Mouse (Mus musculus) forebrain, embryonic 12.5 days (tissue): ENCODE measurements around the gene 4930568D16Rik. TPM values are rescaled to one million over a fixed set of nuclear protein-coding genes. Genes with fewer than 3 reads are reported as not detected.

Source experiments
- ATAC-seq: fragments of 200-750 bp; cut with Nextera tagmentation; 2 replicates; pipeline ENCODE4 v1.8.0; 2017; ENCODE audit warnings: moderate TSS enrichment; ENCODE audit not compliant: low FRiP score
- H3K27ac ChIP-seq: fragments of 300-500 bp; sonication (generic); 2 replicates; pipeline ENCODE4 v1.5.1; 2016; ENCODE audit warnings: mild to moderate bottlenecking
- H3K27me3 ChIP-seq: fragments of 300-500 bp; sonication (generic); 2 replicates; pipeline ENCODE4 v1.6.1; 2016; ENCODE audit warnings: mild to moderate bottlenecking
- H3K36me3 ChIP-seq: fragments of 300-500 bp; sonication (generic); replicated peaks from 2 replicates; pipeline ENCODE4 v1.6.1; 2016; ENCODE audit warnings: mild to moderate bottlenecking
- H3K4me1 ChIP-seq: fragments of 300-500 bp; sonication (generic); 2 replicates; pipeline ENCODE4 v1.6.1; 2016
- H3K4me2 ChIP-seq: fragments of 300-500 bp; sonication (generic); 2 replicates; pipeline ENCODE4 v1.6.1; 2016; ENCODE audit warnings: mild to moderate bottlenecking, moderate library complexity
- H3K4me3 ChIP-seq: fragments of 300-500 bp; sonication (generic); replicated peaks from 2 replicates; pipeline ENCODE4 v1.5.1; 2016; ENCODE audit warnings: mild to moderate bottlenecking
- H3K9ac ChIP-seq: fragments of 300-500 bp; sonication (generic); 2 replicates; pipeline ENCODE4 v1.6.1; 2016; ENCODE audit warnings: mild to moderate bottlenecking
- H3K9me3 ChIP-seq: fragments of 300-500 bp; sonication (generic); 2 replicates; pipeline ENCODE4 v1.6.1; 2016
- WGBS: fragments of 180-500 bp; shearing (Covaris S2); methylation state at CpG from one replicate; pipeline ENCODE4 v1.1.7; 2016; 5-methylcytosine and 5-hydroxymethylcytosine counted together
- polyA plus RNA-seq: library from polyadenylated mRNA; unstranded; fragments of >200 nt; fragmentation: Nextera tagmentation; extraction: Ambion mirVana; gene quantifications from 2 replicates; pipeline ENCODE4 v1.2.1, GENCODE M21; 2016

Gene 4930568D16Rik
- polyA plus RNA-seq, 1 experiment from 2014 or later: not detected

DNA sequence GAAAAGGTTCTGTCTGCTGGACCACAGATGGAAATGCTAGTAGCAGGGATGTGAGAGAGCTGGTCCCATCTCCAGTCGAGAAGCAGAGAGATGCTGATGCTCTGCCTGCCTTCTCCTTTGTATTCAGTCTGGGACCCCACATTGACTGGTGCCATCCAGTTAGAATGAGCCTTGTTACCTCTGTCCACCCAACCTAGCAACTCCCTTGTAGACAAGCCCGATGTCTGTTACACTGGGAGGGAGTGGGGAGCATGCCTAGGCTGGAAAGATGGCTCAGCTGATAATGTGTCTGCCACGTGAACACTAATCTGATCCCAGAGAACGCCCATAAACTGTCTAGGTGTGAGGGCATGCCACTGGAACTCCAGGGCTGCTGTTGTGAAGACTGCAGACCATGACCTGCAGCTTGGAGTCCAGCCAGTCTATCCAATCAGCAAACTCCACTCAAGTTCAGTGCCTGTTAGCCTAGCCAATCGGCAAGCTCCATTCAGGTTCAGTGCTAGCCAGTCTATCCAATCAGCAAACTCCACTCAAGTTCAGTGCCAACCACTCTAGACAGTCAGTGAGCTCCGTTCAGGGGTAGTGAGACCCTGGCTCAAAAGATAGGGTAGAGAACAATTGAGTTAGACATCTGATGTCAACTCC lies 30.8 kb upstream of the 4930568D16Rik start:
- H3K4me1 ChIP-seq: no peaks in the 10 kb centered on the region
- H3K9me3 ChIP-seq: no peaks in the 10 kb centered on the region
- no peaks in the 10 kb centered on the region for H3K27me3 ChIP-seq
- no peak overlapping the region for H3K9ac ChIP-seq
- no peak for ATAC-seq
- H3K4me3 ChIP-seq: no peak overlapping the region
- 81% methylated on average over 6 of the region's 6 CpGs for WGBS
- H3K36me3 ChIP-seq: no peaks in the 10 kb centered on the region
- no peak overlapping the region for H3K27ac ChIP-seq
- no peak overlapping the region for H3K4me2 ChIP-seq

DNA sequence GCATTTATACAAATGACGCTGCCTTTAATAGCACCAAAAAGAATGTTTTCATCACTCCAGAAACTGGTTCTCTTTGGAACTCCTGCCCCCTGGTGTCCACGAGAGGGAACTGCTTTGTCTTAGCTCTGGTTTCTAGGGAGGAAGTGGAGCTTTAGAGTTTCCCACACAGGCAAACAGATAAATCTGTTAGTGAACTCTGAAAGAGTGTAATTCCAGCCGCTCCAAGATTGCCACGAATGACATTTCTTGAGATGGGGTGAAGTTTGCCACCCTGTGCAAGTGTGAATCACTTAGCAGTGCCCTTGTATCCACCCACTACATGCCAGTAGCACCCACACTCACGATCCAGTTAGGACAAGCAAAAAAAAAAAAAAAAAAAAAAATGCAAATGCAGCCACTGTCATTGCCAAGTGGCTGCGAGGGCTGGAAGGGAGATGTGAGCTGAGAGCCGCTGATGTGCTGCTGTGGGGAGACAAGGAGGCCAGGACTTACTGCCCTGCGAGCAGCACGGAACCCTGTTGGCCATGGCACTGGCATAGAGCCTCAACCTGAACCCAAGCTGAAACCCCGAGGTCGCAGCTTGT lies 30.2 kb upstream of the 4930568D16Rik start:
- Histone ChIP-seq H3K27me3 (no peaks in the 10 kb centered on the region), H3K4me1 (no peaks in the 10 kb centered on the region), H3K9me3 (no peaks in the 10 kb centered on the region), H3K36me3 (no peaks in the 10 kb centered on the region), H3K4me3 (no peak overlapping the region), H3K4me2 (no peak overlapping the region), H3K27ac (no peak overlapping the region), H3K9ac (no peak overlapping the region)
- WGBS: 54% methylated on average over 11 of the region's 11 CpGs
- ATAC-seq: no peak

DNA sequence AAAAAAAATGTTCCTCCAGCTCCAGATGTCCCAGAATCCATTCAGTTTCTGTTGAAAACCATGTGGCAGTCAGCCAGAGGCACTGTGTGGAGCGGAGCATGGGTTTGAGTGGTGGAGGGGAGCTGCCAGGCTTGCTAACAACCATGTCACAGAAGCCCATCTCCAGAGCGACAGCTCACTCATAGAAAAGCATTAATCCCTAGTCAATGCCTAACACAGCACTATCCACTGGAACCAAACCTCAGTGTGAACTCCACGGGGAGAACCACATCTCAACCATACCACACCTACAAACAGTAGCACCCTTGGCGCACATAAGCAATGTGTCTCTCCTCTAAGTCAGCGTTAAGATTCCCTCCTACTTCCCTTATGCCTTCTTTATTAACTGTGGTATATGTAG lies 29.6 kb upstream of the 4930568D16Rik start, which contains the start of gene 4930402F06Rik:
Gene 4930402F06Rik, minus strand, starts transcription at position 80 of the 400 bp plus-strand sequence.
- Histone ChIP-seq H3K4me3 (no peak within 1 kb of the TSS), H3K27ac (no peak within 1 kb of the TSS), H3K36me3 (no peaks in the 10 kb centered on the region), H3K4me2 (no peak within 1 kb of the TSS), H3K4me1 (no peaks in the 10 kb centered on the region), H3K9me3 (no peaks in the 10 kb centered on the region), H3K27me3 (no peaks in the 10 kb centered on the region), H3K9ac (no peak within 1 kb of the TSS)
- no peak for ATAC-seq
- 67% methylated on average over 5 of the region's 5 CpGs for WGBS

DNA sequence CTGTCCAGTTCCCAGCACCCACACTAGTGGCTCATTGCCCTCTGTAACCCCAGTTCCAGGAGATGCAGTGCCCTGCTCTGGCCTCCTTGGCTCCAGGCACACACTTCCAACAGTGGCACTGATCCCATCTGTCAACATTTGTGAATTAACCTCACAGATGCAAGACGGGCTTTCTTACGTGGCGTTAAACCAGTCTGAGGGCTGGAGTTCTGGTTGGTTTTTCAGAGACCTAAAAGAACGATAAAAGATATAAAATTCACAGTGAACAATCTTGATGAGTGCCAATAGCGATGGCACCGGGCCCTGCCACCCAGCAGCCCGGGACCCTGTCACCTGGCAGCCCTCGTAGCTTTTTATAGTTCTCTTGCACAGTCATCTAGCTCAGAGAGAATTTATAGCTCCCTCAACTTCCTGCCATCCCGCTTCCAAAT lies 17.9 kb upstream of the 4930568D16Rik start:
- Histone ChIP-seq H3K9ac (no peak overlapping the region), H3K36me3 (no peaks in the 10 kb centered on the region), H3K4me3 (no peak overlapping the region), H3K9me3 (no peaks in the 10 kb centered on the region), H3K4me2 (no peak overlapping the region), H3K27me3 (no peaks in the 10 kb centered on the region), H3K4me1 (no peaks in the 10 kb centered on the region), H3K27ac (no peak overlapping the region)
- WGBS: 90% methylated on average over 9 of the region's 9 CpGs
- no peak for ATAC-seq

DNA sequence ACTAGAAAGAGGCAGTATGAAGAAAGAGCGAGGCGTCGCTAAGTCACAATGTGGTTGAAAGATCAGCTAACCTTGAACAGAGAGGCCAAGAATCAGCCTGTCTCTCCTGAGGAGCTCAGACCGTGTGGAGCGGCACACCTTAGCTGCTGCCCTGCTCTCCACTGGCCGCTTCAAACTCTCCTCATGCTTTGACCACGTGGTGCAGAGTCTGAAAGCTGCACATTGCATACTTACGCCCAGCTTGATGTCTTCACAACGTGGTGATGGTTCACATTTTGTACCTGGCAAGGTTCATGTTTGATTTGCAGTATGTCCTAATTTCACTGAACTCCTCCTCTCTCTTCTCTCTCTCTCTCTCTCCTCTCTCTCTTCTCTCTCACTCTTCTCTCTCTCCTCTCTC lies 11.8 kb upstream of the 4930568D16Rik start:
- Histone ChIP-seq H3K9ac (no peak overlapping the region), H3K27me3 (no peaks in the 10 kb centered on the region), H3K9me3 (no peaks in the 10 kb centered on the region), H3K4me3 (no peak overlapping the region), H3K4me1 (no peaks in the 10 kb centered on the region), H3K27ac (no peak overlapping the region), H3K4me2 (no peak overlapping the region), H3K36me3 (no peaks in the 10 kb centered on the region)
- 79% methylated on average over 9 of the region's 9 CpGs for WGBS
- ATAC-seq: no peak

DNA sequence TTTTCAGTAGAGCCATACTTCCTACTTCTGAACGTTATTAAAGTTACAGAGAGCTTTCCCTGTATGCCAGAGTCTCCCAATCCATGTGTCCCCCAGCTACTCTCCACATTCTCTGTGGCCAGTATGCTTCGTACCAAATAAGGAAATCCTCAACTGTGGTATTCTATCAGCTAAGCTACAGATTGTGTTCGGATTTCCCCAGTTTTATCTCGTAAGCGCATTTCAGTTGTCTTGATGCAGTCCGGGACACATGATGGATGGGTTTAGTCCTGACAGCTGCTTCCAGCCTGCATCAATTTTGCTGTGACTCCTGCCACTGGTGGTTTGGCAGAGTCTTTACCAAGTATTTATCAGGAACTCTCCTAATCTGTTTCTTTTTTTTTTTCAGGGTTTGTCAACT lies 10.1 kb upstream of the 4930568D16Rik start:
- no peaks in the 10 kb centered on the region for H3K27me3 ChIP-seq
- no peak overlapping the region for H3K9ac ChIP-seq
- H3K9me3 ChIP-seq: no peaks in the 10 kb centered on the region
- no peak for ATAC-seq
- H3K27ac ChIP-seq: no peak overlapping the region
- H3K4me3 ChIP-seq: no peak overlapping the region
- 81% methylated on average over 6 of the region's 6 CpGs for WGBS
- H3K4me2 ChIP-seq: no peak overlapping the region
- H3K36me3 ChIP-seq: no peaks in the 10 kb centered on the region
- no peaks in the 10 kb centered on the region for H3K4me1 ChIP-seq

DNA sequence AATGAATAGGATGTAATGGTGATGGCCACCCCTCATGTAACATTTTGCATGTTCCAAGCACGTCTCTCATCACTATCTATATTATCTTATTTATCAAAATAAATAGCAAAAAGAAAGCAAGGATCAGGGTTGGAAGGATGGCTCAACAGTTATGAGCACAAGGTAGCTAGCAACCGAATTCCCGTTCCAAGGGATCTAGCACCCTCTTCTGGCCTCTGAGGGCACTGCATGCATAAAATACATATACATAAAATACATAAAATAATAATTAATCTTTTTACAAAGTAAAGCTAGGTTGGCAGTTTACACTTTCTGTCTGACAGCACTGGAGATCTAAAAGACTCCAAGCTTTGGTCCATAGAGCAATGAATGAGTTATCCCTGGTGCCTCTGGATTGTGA lies 5.5 kb upstream of the 4930568D16Rik start:
- no peak for ATAC-seq
- H3K27ac ChIP-seq: no peak overlapping the region
- H3K4me3 ChIP-seq: no peak overlapping the region
- no peak overlapping the region for H3K4me2 ChIP-seq
- WGBS: 12% methylated on average over 3 of the region's 3 CpGs
- no peaks in the 10 kb centered on the region for H3K36me3 ChIP-seq
- no peaks in the 10 kb centered on the region for H3K9me3 ChIP-seq
- no peaks in the 10 kb centered on the region for H3K27me3 ChIP-seq
- no peaks in the 10 kb centered on the region for H3K4me1 ChIP-seq
- H3K9ac ChIP-seq: no peak overlapping the region

DNA sequence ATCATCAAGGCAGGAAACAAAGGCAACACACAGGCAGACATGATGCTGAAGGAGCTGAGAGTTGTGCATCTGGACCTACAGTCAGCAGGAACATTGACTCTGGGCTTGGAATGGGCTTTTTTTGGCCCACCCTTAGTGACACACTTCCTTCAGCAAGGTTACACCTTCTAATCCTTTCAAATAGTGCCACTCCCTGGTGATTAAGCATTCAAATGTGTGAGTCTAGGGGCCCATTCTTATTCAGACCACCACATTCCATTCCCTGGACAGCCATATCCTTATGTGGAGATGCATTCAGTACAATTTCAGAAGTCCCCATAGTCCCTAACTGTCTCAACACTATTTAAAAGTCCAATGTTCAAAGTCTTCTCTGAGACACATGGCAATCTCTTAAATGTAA lies 3.2 kb upstream of the 4930568D16Rik start:
- no peak for ATAC-seq
- Histone ChIP-seq H3K4me1 (no peaks in the 10 kb centered on the region), H3K9me3 (no peaks in the 10 kb centered on the region), H3K27me3 (no peaks in the 10 kb centered on the region), H3K27ac (no peak overlapping the region), H3K9ac (no peak overlapping the region), H3K36me3 (no peaks in the 10 kb centered on the region), H3K4me3 (no peak overlapping the region), H3K4me2 (no peak overlapping the region)

DNA sequence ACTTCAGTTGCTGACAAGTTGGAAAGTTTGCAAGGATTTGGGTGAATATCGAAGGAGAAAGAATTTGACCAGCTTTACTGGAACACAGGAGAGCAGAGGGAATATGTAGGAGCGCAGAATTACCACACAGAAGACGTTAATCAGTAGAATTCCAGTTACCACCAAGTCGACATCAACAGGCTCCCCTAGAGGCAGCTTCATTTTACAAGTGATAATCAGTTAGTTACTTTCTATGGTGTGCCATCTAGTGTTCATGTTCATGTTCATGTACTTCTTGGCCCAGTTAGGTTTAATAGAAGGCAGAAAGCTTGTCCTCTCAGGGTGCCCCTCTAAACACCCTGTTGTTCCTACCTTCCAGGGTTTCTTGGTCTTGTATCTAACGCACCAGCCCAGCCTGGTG lies 18.3 kb downstream of the 4930568D16Rik start:
- no peak for ATAC-seq
- 63% methylated on average over 5 of the region's 5 CpGs for WGBS

DNA sequence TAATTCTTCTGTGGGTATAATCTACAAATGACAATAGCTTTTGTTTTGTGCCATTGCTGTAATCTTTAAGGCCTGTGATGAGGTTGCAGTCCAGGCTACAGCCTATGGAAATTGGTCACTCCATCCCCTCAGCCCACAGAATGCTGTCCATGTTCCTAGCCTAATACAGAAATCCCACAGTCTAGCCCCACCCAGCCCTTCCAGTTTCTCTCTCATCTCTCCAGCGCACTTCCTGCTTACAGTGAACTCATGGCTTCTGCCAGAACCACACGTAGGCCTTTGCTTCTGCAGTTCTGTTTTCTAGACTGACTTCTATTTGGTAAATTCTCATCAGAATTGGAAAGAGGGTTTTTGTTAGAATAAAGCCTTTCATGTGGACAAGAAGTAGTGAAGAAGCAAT lies 21.5 kb downstream of the 4930568D16Rik start:
- Histone ChIP-seq H3K4me3 (no peak overlapping the region), H3K9me3 (no peaks in the 10 kb centered on the region), H3K4me1 (no peaks in the 10 kb centered on the region), H3K4me2 (no peak overlapping the region), H3K9ac (no peak overlapping the region), H3K27me3 (no peaks in the 10 kb centered on the region), H3K27ac (no peak overlapping the region), H3K36me3 (no peaks in the 10 kb centered on the region)
- WGBS: 76% methylated on average over 2 of the region's 2 CpGs
- ATAC-seq: no peak

More for the DNA sequence above, 18.3 kb downstream of the 4930568D16Rik start:
- no peaks in the 10 kb centered on the region for H3K27me3 ChIP-seq
- no peak overlapping the region for H3K9ac ChIP-seq
- no peak overlapping the region for H3K4me3 ChIP-seq
- H3K36me3 ChIP-seq: no peaks in the 10 kb centered on the region
- no peaks in the 10 kb centered on the region for H3K9me3 ChIP-seq
- H3K4me2 ChIP-seq: no peak overlapping the region
- no peaks in the 10 kb centered on the region for H3K4me1 ChIP-seq
- no peak overlapping the region for H3K27ac ChIP-seq

DNA sequence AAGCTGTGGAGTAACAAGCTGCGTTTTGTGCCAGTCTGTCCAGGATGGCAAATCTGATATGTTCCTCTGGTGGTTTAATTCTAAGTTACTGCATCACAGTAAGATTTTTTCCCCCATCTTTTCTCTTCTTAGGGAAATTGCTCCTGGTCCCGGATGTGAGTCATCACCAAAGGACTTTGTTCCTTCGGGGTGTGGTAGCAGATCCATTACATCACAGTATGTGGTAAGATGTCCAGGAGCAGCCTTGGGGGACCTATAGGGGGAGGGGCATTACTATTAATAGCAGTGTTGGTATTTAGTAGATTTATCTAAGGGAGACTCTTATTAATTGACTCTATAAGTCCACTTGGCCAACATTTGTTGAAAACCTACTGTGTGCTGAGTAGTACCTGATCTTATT lies 24.9 kb downstream of the 4930568D16Rik start:
- Histone ChIP-seq H3K9me3 (no peaks in the 10 kb centered on the region), H3K4me2 (no peak overlapping the region), H3K27me3 (no peaks in the 10 kb centered on the region), H3K27ac (no peak overlapping the region), H3K4me1 (no peaks in the 10 kb centered on the region), H3K9ac (no peak overlapping the region), H3K36me3 (no peaks in the 10 kb centered on the region), H3K4me3 (no peak overlapping the region)
- no peak for ATAC-seq
- 87% methylated on average over 3 of the region's 3 CpGs for WGBS

DNA sequence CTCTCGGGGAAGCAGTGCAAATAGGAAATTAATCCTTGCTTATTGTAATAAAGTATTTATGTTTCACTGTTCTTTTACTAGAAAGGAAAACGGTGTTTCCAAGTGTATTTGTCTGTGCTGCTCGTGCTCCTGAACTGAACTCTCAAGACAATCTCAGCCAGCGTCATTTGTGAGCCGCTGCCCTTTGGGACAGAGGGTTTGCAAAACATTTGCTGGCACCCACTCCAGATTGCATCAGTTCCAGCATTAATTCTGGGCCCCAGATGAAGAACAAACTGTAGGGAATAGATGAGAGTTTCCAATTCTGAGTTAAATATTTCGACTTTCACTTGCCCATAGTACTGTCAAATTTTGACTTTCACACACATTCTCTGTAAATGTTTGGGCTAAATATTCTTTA lies 28.8 kb downstream of the 4930568D16Rik start:
- no peak overlapping the region for H3K9ac ChIP-seq
- H3K27ac ChIP-seq: no peak overlapping the region
- 90% methylated on average over 6 of the region's 6 CpGs for WGBS
- H3K27me3 ChIP-seq: no peaks in the 10 kb centered on the region
- H3K36me3 ChIP-seq: no peaks in the 10 kb centered on the region
- no peak overlapping the region for H3K4me2 ChIP-seq
- no peak for ATAC-seq
- no peaks in the 10 kb centered on the region for H3K9me3 ChIP-seq
- peaks cover 18% of the 10 kb centered on the region for H3K4me1 ChIP-seq
- H3K4me3 ChIP-seq: no peak overlapping the region

DNA sequence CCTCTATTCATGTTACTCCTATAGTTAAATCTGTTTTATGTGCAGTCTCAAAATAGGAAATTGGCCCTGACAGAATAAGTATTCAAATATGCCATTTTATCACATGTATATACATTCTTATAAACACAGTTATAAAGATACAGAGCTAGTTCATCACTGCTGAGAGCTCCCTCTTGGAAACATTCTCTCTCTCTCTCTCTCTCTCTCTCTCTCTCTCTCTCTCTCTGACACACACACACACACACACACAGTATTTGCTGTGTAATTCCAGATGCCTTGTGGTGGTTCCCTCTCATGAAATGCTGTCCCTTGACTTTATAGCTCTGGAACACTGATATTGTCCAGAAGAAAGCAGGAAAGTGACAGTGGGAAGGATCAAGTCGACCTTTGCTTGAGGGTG lies 29.5 kb downstream of the 4930568D16Rik start:
- Histone ChIP-seq H3K36me3 (no peaks in the 10 kb centered on the region), H3K4me1 (peaks cover 18% of the 10 kb centered on the region), H3K27ac (no peak overlapping the region), H3K9me3 (no peaks in the 10 kb centered on the region), H3K4me3 (no peak overlapping the region), H3K9ac (no peak overlapping the region), H3K4me2 (no peak overlapping the region), H3K27me3 (no peaks in the 10 kb centered on the region)
- ATAC-seq: no peak
- 80% methylated on average over 1 of the region's 1 CpGs for WGBS
